Mouse (Mus musculus): ENCODE data around the gene Met. TPM values are rescaled to one million over a fixed set of nuclear protein-coding genes. Genes with fewer than 3 reads are reported as not detected.

Gene Met
- polyA plus RNA-seq, 1 experiment from 2014 or later, result 8.2 TPM

DNA sequence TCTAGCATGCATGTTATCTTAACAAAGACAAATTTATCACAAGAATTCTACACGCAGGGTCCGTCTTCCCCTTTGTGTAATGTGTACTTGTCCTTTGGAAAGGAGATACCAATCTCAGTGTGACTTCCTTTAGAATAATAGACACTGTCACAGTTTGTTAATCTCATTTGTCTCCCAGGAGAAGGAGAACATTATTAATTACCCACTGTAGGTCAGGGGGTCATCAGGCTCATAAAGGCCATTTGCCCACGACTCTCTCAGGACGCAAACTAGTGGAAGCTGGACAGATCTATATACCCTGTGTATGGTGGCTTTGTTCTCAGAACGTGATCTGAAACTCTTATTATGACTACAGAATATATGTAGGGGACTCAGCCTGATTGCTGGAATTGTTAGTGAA is 12.3 kb upstream of the Met start:
- DNase-seq (no peak), ATAC-seq (no peak)
- Histone ChIP-seq H3K9ac (replicated peaks) (no peak overlapping the region), H3K27me3 (ENCODE audit: insufficient read depth, low read length) (no peaks in the 10 kb centered on the region), H3K36me3 (replicated peaks; ENCODE audit: insufficient read depth, low read length) (no peaks in the 10 kb centered on the region), H3K9me3 (ENCODE audit: low read length) (no peaks in the 10 kb centered on the region), H3K27ac (ENCODE audit: low read depth) (no peak overlapping the region), H3K4me2 (ENCODE audit: low read depth, low read length) (no peak overlapping the region), H3K4me3 (ENCODE audit: low read depth, low read length) (no peak overlapping the region), H3K4me1 (ENCODE audit: insufficient read depth) (no peaks in the 10 kb centered on the region)
- 54% methylated on average over 5 of the region's 5 CpGs for WGBS (ENCODE audit: insufficient replicate concordance)
- TF ChIP-seq EP300 (IDR thresholded peaks at IDR 0.05; ENCODE audit: low read depth) (no peak), CTCF (IDR thresholded peaks at IDR 0.05; ENCODE audit: low read depth) (no peak)

GRCm38 (mm10) chr6:17455116-17455515 is 8.5 kb upstream of the Met start:
- Histone ChIP-seq H3K36me3 (replicated peaks; ENCODE audit: insufficient read depth, low read length) (no peaks in the 10 kb centered on the region), H3K27ac (ENCODE audit: low read depth) (no peak overlapping the region), H3K4me1 (ENCODE audit: insufficient read depth) (no peaks in the 10 kb centered on the region), H3K9me3 (ENCODE audit: low read length) (no peaks in the 10 kb centered on the region), H3K9ac (replicated peaks) (no peak overlapping the region), H3K27me3 (ENCODE audit: insufficient read depth, low read length) (no peaks in the 10 kb centered on the region), H3K4me2 (ENCODE audit: low read depth, low read length) (no peak overlapping the region), H3K4me3 (ENCODE audit: low read depth, low read length) (no peak overlapping the region)
- DNase-seq (no peak), ATAC-seq (no peak)
- TF ChIP-seq CTCF (IDR thresholded peaks at IDR 0.05; ENCODE audit: low read depth), result no peak
- 79% methylated on average over 1 of the region's 1 CpGs for WGBS (ENCODE audit: insufficient replicate concordance)

- no peak overlapping the region for H3K27ac ChIP-seq (ENCODE audit: low read depth)
- H3K4me2 ChIP-seq (ENCODE audit: low read depth, low read length), result no peak overlapping the region
- H3K9me3 ChIP-seq (ENCODE audit: low read length), result no peaks in the 10 kb centered on the region
- ATAC-seq (no peak), DNase-seq (no peak)
- H3K9ac ChIP-seq (replicated peaks), result no peak overlapping the region
- H3K4me1 ChIP-seq (ENCODE audit: insufficient read depth), result no peaks in the 10 kb centered on the region
- TF ChIP-seq EP300 (IDR thresholded peaks at IDR 0.05; ENCODE audit: low read depth) (no peak), CTCF (IDR thresholded peaks at IDR 0.05; ENCODE audit: low read depth) (no peak)
- 55% methylated on average over 6 of the region's 6 CpGs for WGBS (ENCODE audit: insufficient replicate concordance)
- H3K27me3 ChIP-seq (ENCODE audit: insufficient read depth, low read length), result no peaks in the 10 kb centered on the region
- no peaks in the 10 kb centered on the region for H3K36me3 ChIP-seq (replicated peaks; ENCODE audit: insufficient read depth, low read length)
- no peak overlapping the region for H3K4me3 ChIP-seq (ENCODE audit: low read depth, low read length)
Measured at GRCm38 (mm10) chr6:17459561-17459960, 4.0 kb upstream of the Met start.

DNA sequence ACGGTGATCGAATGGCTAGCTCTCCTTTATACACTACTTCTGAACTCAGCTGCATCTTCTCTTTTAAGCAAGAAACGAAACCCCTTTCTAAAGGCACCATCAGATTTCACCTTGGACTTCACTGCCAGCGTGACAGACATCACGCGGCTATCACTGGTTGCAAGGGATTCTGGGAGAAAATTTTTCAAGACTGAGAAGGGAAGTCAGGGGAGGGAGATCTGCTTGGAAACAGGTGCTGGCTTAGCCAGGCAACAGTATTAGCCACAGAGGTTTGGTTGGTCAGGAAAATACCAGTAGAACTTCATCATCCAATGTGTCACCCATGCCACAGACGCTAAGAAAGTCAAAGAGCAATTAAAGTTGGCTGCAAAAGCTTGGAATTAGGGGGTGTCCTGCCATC is 2.2 kb upstream of the Met start:
- WGBS (ENCODE audit: insufficient replicate concordance), result 68% methylated on average over 7 of the region's 7 CpGs
- DNase-seq (no peak), ATAC-seq (no peak)
- H3K4me3 ChIP-seq (ENCODE audit: low read depth, low read length), result no peak overlapping the region
- no peak overlapping the region for H3K27ac ChIP-seq (ENCODE audit: low read depth)
- H3K9me3 ChIP-seq (ENCODE audit: low read length), result no peaks in the 10 kb centered on the region
- no peak overlapping the region for H3K4me2 ChIP-seq (ENCODE audit: low read depth, low read length)
- H3K27me3 ChIP-seq (ENCODE audit: insufficient read depth, low read length), result no peaks in the 10 kb centered on the region
- no peaks in the 10 kb centered on the region for H3K4me1 ChIP-seq (ENCODE audit: insufficient read depth)
- no peaks in the 10 kb centered on the region for H3K36me3 ChIP-seq (replicated peaks; ENCODE audit: insufficient read depth, low read length)
- H3K9ac ChIP-seq (replicated peaks), result no peak overlapping the region
- TF ChIP-seq CTCF (IDR thresholded peaks at IDR 0.05; ENCODE audit: low read depth) (no peak), EP300 (IDR thresholded peaks at IDR 0.05; ENCODE audit: low read depth) (no peak)

DNA sequence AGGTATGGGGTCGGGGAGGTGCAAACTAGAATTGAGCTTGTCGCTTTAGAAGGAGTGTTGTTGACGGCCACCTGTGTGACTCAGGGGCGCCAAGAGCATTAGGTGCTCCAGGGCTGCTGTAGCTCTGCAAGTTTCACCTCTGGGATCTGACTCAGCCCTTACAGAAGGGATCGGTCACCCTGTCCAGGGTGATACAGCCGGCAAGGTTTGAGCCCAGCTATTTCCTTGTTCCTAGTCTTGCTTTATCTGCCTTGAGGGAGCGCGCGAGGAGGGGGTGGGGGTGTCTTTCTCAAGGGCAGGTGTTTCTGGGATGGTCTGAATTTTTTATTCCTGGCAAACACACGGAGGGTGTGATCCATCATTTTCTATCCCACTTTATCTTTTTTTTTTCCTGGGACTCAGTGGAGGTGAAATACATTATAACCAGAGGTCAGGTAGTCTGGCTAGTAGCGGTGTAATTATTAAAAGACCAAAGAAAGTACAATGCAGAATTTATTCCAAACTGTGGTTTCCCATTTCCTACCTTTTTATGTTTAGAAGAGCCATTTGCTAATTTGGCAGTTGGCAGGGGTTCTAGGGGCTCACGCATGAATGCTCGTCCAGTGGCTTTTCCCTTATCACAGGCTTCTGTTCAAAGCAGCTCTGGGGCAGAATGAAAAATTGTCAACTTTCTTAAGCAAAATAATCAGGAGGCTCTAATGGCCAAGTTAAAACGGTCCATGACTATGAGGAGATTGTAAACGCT is 853 bp downstream of the Met start:
- TF ChIP-seq EP300 (IDR thresholded peaks at IDR 0.05; ENCODE audit: low read depth) (no peak), CTCF (IDR thresholded peaks at IDR 0.05; ENCODE audit: low read depth) (no peak)
- H3K9ac ChIP-seq (replicated peaks), result peak overlapping the region; percentile 65
- ATAC-seq (peak; percentile 46), DNase-seq (no peak)
- no peaks in the 10 kb centered on the region for H3K36me3 ChIP-seq (replicated peaks; ENCODE audit: insufficient read depth, low read length)
- peak overlapping the region; percentile 83 for H3K4me2 ChIP-seq (ENCODE audit: low read depth, low read length)
- WGBS (ENCODE audit: insufficient replicate concordance), result 7% methylated on average over 15 of the region's 15 CpGs
- peak overlapping the region; percentile 65 for H3K4me3 ChIP-seq (ENCODE audit: low read depth, low read length)
- H3K27me3 ChIP-seq (ENCODE audit: insufficient read depth, low read length), result no peaks in the 10 kb centered on the region
- H3K9me3 ChIP-seq (ENCODE audit: low read length), result no peaks in the 10 kb centered on the region
- H3K4me1 ChIP-seq (ENCODE audit: insufficient read depth), result peaks cover 3% of the 10 kb centered on the region; the same call in 1 of the 2 replicates
- peak overlapping the region; percentile 89 for H3K27ac ChIP-seq (ENCODE audit: low read depth)

DNA sequence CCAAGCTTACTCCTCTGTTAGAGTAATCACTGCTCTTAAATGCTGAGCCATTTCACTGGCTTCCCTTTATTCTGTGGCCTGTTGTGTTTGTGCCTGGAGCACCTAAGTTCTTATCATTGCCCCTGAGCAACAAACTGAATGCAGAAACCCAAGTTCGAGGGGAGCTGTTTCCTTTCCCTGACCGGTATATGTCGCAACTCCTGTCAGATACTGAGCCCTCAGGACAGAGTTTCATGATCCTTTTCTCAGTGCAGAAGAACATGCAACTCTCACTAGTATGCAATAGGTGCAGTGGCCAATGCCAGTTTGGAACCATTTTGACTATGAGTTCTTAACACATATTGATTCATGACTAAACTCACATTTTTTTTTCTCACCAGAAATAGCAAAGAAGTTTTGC is 2.9 kb downstream of the Met start:
- ATAC-seq (no peak), DNase-seq (no peak)
- Histone ChIP-seq H3K4me3 (ENCODE audit: low read depth, low read length) (no peak overlapping the region; the same call in 1 of the 2 replicates), H3K9ac (replicated peaks) (no peak overlapping the region), H3K36me3 (replicated peaks; ENCODE audit: insufficient read depth, low read length) (no peaks in the 10 kb centered on the region), H3K9me3 (ENCODE audit: low read length) (no peaks in the 10 kb centered on the region), H3K27ac (ENCODE audit: low read depth) (peak overlapping the region; percentile 20), H3K27me3 (ENCODE audit: insufficient read depth, low read length) (no peaks in the 10 kb centered on the region), H3K4me1 (ENCODE audit: insufficient read depth) (peaks cover 3% of the 10 kb centered on the region; the same call in 1 of the 2 replicates), H3K4me2 (ENCODE audit: low read depth, low read length) (peak overlapping the region; percentile 49)
- WGBS (ENCODE audit: insufficient replicate concordance), result 17% methylated on average over 3 of the region's 3 CpGs
- TF ChIP-seq CTCF (IDR thresholded peaks at IDR 0.05; ENCODE audit: low read depth) (no peak), EP300 (IDR thresholded peaks at IDR 0.05; ENCODE audit: low read depth) (no peak)
